Mouse (Mus musculus) lung, postnatal 10 days (tissue): ENCODE measurements around the gene Ppp1r12b.

ENCODE experiments used
- DNase-seq: peaks from one replicate; pipeline ENCODE4 v3.0.0; 2021

Ppp1r12b gene

DNA sequence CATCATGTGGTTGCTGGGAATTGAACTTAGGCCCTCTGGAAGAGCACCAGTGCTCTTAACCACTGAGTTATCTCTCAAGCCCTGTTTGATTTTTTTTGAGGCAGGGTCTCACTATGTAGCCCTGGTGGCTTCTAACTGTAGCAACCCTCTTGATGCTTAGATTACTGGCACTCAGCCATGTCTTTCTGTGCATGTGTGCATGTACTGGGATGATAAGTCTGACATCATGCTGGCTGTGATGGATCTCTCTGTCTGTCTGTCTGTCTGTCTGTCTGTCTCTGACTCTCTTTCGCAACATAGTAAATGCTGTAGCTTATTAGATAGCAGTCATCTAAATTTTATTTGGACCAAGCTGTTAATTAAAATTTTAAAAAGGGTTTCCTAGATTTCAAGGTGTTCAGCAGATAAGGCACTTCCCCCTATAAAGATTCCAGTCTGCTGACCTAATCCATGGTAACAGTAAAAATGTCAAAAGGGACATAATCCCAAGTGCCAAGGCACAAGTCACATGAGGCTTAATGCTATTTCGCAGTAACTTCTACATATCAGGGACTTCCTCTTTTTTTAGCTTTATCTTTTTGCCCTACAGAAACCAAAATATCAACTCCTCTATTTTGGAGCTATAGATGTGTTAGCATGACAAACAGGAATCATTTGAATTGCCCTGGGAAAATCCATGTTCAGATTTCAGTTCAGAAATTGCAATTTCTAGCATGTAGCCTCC is 164.9 kb downstream of the Ppp1r12b start:
- no peak for DNase-seq

DNA sequence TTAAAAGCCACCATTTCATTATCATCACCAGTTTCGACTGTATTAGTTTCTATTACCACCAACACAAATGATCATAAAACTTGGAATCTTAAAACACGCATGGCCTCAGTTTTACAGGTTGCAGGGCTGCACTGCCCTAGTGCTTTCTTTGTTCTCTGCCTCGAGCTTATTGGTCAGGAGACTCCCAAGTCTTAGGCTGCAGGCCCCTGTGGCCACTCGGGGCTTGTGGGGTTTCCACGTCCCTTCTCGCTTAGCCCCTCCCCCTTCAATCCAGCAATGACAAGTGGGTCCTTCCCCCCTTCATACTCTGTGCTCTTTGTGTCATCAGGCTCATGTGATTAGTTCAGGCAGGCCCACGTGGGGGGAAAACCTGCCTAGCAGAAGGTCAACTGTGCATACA is 167.6 kb downstream of the Ppp1r12b start:
- DNase-seq = no peak

DNA sequence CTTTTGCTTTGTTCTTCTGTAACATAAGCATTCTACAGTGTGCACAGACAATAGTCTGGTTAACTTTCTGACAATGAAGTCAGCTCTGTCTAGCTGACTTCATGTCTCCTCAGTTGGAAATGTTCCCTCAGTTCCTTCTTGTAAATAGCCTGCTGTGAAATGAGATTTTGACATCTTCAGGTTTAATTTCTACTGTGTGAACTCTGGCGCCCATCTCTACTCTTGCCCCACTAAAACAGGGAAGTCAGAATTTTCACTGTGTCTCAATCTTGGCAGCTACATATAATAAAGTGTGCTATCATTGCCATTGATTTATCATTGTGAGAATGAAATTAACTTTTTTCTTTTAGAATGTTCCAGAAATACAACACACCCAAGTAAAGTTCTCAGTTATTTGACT is 170.8 kb downstream of the Ppp1r12b start:
- DNase-seq = no peak

DNA sequence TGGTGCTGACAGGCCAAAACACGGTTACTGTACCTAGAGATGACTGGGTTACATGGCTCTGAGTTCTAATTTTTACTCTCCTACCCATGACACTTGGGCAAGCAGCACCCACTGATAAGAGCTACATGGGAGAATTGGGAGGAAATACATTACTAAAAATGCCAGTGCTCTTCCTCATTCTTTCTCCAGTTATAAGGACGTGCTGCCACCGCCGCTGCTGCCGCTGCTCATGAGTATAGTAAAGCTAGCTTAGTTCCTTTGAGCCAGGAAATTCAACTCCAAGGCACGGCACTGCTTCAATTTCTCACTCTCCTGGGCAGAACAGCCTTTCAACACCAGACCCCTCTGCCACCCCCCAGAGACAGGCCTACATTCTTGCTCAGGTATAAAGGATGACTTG is 171.3 kb downstream of the Ppp1r12b start:
- DNase-seq = no peak

DNA sequence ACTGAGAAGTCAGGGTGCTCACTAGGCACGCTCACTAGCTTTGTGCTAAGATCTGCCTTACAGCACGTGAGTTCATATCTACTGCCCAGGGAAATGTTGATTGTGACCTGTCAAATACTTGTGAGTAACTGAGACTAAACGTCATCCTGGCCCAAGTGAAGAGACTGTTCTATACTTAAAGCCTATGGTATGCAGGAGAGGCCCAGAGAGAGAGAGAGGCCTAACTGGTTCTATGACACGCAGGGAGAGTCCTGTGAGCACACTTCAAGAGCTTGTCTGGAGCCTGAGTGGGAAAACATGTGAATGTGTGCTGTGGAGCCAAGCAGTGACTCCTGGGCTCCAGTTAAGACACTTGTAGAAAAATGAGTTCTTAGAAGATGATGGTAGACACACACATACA is 171.8 kb downstream of the Ppp1r12b start:
- DNase-seq = peak; percentile 31

DNA sequence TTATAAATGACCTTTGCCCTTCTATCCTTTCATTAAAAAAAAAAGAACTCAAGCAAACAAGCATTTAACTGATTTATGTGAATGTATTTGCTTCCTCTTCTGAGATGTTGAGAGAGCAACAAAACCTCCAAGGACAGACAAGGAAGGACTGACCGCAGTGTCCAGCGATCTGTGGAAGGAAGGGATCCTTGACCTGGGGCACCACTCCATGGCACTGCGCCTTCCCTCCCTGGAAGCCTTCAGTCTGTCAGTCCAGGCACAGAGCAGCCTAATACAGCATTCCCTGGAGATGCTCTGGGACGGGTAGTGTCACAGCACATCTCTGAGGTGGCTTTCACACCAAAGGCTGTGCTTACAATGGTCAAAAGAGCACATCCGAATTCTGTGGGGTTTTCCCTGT is 172.9 kb downstream of the Ppp1r12b start:
- no peak for DNase-seq

DNA sequence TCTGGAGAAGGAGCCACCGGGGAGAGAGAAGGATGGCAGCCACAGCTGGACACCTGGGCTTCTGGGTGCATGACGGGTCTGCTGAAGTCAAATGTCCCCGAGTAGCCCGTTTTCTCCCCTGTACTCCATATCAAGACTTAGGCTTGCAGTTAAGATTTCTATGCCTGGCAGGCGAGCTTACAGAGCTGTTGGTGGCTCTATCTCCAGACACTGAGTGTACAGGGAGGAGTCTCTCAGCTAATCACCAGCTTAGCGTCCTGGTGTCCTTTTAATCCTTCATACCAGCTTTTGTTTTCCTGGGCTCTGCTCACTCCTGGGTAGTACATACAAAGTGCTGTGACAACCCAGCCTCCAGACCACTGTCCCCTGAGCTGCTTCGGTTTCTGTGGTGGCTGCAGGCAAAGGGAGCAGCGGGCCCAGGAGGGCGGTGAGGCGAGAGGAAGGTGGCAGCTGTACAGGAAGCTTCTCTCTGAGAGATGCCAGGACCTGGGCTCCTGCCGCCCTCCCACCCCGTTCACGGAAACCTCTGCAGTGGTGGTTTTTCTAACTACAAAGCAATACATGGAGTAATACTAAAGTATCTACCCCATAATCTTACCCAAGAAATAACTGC is 177.7 kb downstream of the Ppp1r12b start:
- DNase-seq = no peak

DNA sequence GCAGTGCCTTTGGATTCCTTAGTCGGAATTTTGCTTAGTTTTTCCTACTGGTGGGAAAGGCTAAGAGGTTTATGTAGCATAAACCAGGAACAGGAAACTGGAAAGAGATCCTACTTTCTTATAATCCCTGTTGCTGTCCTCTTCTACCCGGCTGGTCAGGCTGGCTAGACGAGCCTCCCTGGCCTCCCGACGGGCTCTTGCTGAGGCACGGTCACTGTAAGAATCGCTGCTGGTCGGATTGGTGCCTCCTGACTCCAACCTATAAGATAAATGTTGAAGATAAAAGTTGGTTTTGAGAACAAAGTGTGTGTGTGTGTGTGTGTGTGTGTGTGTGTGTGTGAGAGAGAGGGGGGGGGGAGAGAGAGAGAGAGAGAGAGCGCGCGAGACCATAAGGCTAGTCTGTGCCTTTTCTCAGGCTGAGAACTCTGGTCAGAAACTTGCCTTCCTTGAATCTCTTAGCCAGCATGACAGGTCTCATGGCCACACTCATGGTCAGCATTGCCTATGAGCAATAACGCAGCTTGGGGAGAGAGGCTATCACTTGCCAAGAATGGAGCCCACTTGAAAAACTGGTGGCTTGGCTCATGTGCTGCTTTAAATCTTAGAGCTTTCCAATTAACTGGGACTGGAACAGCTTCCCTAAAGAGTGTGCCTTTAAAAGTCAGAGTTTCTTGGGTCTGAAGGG is 178.4 kb downstream of the Ppp1r12b start:
- no peak for DNase-seq

DNA sequence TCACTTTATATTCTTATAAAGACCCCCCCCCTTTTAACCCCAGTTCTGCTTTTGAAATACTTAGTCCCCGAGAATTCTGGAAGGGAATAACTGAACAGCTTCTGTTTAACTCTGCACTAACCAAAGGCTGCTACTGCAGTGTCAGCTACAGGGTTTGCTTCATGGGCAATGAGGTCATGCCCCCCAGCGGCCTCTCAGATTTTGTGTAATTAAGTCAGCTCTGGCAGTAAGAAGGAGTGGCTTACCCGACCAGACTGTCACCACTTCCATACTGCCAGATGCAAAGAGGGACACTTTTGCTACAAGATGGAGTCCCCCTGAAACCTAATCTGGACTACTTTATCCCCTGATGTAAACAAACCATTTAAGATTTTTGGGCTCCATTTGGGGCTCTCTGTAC is 180.1 kb downstream of the Ppp1r12b start:
- DNase-seq = no peak

DNA sequence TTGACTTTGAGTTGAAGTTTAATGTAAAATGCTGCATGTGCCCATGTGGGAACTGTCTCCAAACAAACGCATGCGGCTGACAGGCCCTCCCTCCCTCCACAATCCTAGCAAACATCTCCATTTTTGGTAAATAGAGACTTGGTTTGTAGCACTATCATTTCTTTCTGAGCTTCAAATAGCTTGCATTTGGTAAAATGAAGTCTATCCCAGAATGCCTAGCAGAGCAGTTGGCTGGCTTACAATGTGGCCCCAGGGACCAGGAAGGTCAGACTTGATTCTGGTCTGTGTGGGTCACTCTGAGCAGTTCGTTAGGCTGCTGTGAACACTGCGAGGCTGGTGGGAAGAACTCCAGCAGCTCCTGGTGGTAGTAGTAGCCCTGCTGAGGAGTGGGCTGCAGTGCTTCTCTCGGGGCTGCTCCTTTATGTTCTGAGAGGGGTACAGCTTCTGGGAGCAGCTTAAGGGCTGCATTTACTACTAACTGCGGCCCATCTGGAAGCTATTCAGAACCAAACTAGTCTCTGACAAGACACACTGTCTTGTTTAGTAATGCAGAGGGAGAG is 180.9 kb downstream of the Ppp1r12b start:
- no peak for DNase-seq

DNA sequence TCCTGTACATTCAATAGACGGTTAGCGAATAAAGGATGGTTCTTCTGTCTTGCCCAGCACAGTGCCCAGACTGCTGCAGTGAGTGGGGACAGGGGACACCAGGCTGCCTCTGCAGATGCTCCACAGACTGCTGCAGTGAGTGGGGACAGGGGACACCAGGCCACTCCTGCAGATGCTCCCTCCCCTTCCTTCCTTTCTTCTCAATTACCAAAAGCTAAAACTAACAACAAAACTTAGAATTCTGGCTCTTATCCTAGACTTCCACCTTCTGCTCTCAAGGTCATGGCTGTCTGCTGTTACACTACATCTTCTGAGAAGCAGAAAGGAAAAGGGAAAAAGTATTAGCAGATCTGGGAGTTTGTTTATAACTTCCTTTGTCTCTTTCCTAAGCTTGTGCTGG is 181.5 kb downstream of the Ppp1r12b start:
- DNase-seq = no peak

DNA sequence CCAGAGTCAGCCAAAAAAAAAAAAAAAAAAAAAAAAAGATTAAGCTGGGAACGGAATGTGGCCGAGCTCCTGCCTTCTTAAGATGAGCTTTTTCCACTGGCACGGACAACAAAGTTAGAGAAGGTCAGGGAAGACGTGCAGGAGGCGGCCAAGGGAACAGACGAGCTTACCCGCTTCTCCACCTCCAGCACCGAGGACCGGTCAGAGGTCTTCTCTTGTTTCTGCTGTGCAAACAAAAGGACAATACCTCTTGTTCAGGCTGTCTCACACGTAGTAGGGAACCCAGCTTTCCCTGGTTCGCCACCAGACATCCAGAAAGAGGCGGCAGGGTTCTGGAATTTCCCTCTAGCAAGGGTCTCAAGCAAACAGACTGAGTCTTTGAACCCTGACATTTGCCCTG is 182.5 kb downstream of the Ppp1r12b start:
- DNase-seq = no peak

DNA sequence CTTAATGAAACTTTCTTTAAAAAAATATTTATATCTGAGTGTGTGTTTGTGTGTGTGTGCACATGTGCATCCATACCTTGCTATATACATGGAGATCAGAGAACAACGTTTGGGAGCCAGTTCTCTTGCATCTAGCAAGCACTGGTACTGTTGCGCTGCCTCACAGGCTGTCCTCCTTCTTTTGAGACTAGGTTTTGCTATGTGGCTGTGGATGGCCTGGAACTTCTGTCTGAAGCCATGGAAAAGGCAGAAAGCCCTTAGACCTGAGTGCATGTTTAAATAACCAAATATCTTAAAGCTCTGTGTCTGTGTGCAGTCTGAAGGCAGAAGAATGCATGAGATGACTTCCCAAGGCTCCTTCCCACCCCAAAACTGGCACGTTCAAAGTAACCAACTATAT is 182.9 kb downstream of the Ppp1r12b start:
- no peak for DNase-seq

DNA sequence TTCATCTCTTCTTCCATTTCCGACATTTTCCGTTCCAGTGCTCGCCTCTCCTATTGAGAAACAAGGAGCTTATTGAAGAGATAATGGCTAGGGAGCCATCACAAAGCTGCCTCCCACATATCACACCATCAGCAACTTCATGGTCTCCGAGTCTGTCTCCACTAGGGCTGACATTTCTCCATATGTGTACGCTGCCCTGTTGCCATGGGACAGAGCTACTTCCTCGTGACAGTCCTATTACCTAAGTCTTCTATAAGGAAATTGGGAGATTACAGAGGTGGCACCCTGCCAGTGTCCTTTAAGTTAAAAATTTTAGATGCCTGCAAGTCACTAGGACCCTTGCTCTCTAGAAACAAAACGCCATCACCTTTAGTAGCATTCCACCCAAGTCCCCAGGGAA is 183.7 kb downstream of the Ppp1r12b start:
- no peak for DNase-seq

DNA sequence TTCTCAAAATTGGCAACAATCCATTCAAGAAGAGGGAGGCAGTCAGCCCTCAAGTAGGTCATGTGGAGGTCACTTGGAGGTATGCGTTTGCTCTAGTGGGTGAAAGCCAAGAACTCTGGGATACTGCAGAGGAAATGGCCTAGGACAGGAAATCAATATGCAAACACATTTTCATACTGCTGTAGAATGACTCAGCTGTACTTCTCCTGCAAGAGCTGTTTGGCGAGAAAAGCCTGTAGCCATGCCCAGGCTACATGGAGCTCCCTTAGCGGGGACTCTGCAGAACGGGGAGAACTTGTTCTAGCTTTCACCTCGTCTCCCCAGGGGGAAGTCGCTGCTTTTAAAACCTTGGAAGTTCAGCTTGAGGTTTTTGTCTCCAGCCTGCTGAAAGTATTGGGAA is 184.4 kb downstream of the Ppp1r12b start:
- peak; percentile 72 for DNase-seq

DNA sequence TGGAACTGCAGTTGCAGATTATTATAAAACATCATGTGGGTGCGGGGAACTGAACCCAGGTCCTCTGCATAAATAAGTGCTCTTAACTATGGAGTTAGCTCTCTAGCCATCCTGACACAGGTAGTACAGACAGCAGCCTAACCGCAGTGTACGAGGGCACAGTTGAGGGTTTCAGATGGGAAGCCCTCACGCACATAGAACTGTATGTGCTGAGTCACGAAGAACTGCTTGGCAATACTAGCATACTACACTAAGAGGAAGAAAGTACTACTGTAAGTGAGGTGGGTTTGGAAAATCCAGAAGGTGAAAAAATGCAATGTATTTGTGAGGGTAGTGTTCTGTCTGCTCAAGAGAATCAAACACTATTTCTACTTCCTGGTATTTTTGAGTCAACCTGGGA is 185.4 kb downstream of the Ppp1r12b start:
- no peak for DNase-seq

DNA sequence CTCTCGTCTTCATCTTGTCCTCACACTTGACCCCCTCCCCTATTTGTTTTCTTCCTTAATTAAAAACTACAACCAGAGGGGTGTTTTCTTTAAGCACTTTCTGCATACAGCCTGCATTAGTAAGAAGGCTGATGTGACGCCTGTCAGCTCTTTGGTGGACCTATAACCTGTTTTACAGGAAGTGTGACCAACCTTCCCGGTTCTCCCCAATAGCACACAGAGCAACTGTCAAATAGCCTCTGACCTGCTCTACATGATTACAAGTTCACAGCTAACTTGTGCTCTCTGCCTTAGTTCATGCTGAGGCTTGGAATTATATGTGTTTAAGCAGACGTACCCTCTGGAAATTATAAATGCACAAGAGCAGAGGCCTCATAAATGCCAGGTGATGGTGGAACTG is 189.3 kb downstream of the Ppp1r12b start:
- DNase-seq = no peak

DNA sequence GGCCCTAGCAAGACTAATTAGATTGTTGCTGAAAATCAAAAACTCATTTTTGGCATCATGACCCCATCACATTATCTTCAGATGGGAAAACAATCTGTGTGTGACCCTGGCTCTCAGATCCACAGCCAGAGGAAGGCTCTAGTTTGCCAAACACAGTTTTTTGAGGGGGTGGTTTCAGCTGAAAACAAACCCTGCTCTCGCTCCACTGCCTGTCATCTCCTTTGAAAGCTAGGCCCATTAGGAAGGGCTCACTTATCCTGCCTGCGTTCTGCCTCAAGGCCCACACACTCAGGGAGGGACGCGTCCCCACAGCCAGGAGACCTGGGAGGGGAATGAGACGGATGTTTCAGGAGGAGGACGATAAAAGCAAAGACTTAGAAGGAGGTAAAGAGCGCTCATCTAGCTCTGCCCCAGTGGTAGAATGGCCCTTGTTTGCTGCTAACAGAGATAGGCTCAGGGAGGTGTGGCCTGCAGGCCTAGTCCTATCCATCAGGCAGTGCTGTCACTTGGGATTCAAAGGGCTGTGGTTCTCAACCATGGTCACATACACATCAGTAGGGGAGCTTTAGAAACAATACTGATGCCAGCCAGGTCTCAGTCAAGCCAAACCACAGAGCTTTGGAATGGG is 190.8 kb downstream of the Ppp1r12b start:
- peak; percentile 50 for DNase-seq

DNA sequence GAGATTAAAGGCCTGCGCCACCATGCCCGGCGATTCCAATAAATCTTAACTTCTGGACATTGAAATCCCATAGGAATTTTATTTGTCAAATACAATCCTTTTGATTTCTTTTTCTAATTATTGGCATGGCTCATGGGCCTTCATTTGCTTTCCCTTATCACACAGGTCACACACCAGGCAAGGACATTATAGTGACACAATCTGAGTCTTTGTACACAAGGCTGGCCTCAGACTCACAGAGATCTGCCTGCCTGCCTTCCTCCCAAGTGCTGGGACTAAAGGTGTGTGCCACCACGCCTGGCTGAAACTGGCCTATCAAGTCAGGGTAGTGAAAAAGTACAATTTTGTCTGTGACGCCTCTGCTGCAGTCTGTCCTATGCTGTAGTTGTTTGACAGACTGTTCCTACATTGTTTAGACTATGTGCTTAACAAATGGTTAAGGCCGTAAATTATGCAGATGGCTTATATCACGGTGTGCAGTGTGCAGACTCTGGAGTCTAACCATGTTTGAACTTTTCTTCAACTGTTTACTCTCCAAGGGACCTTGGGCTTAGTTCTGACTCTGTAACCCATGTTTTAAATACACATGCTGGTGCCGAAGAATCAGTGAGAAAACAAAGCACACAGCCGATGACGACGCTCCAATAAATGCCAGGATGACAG is 191.8 kb downstream of the Ppp1r12b start:
- DNase-seq = no peak

DNA sequence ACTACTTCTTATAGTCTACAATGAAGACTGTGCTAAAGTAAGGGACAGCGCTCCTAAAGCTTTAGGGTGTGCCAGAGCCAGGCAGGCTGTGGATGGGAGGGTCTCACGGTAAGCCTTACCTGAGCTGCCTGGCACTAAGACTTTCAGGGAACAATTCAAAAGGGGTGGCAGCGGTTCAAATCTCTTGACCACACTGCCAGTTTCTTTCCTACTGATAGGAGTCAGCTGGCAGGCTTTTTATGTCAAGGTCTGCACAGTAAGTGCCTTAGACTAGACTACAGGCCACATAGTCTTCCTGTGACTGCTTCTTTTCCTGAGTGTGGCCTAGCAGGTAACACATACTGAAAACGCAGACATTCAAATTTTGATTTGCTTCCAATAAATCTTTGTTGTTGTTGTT is 192.5 kb downstream of the Ppp1r12b start:
- no peak for DNase-seq

DNA sequence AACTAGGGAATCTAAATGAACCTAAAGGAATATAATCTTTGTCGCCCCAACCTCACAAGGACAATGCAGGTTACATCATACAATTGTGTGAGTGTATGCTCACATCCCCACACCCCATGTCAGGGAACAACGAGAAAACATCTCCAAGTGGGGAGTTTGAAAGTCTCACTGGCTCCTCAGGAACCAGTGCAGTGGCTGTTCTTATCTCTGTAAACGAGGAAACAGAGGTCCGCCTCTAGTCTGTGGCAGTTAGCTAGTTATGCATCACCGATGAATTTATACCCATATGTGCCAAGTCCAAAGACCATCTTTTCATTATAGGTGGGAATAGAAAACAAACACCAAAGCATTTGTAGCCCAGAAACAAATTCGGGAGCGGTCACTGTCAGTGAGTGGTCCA is 194.2 kb downstream of the Ppp1r12b start:
- no peak for DNase-seq

DNA sequence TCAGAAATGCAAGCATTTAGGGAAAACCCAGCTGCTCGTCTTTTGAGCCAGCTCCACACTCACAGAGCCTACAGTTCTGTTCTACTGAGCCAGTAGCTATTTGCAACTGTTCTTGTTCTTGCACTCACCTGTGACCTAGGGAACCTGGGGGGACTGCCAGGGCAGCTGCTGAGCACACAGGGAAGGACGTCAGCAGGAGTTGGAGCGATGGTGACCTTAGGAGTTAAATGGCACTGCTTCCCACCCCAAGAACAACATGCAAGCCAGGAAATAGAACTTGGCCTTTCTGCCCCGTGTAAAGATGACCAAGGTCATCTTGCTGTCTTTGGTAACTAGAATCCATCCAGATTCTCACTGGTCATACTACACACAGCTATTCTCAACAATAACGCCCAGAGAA is 195.1 kb downstream of the Ppp1r12b start:
- no peak for DNase-seq

DNA sequence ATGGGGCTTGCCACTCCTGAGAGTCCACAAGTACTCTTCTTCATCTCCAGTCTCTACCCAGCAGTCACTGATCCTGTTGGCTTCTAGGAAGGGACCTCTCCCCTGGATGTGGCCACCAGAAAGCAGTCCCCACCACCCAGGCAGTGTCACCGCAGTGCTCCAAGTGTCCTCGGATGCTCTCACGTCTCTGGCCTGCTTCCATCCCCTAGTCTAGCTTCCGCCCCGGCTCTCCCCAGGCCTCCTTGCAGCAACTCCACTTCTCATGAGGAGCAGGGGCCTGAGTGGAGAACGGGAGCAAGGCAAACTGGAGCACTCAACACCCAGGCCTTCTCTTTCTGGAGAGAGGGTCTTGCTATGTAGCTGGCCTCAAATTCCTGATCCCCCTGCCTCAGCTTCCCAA is 196.6 kb downstream of the Ppp1r12b start:
- DNase-seq = peak; percentile 72
